Mouse (Mus musculus) heart, postnatal 0 days (tissue): ENCODE measurements around the gene Pla2g2c. TPM values are rescaled to one million over a fixed set of nuclear protein-coding genes. Genes with fewer than 3 reads are reported as not detected.
A peak's percentile ranks its signal among the peaks of the same experiment; 100 is the strongest.

Source experiments
- ATAC-seq: fragments of 200-750 bp; cut with Nextera tagmentation; 2 replicates; pipeline ENCODE4 v1.8.0; 2017; ENCODE audit warnings: low read depth, moderate number of reproducible peaks, moderate library complexity; ENCODE audit not compliant: insufficient read depth
- DNase-seq: peaks from one replicate; pipeline ENCODE4 v3.0.0-alpha.2; 2016; ENCODE audit warnings: low spot score
- H3K27ac ChIP-seq: fragments of 300-500 bp; sonication (generic); 2 replicates; pipeline ENCODE4 v1.5.1; 2014; ENCODE audit warnings: low read depth, mild to moderate bottlenecking
- H3K27me3 ChIP-seq: fragments of 300-500 bp; sonication (generic); 2 replicates; pipeline ENCODE4 v1.6.1; 2014; ENCODE audit warnings: low read length, mixed read lengths; ENCODE audit not compliant: control insufficient read depth, insufficient read depth
- H3K36me3 ChIP-seq: fragments of 300-500 bp; sonication (generic); replicated peaks from 2 replicates; pipeline ENCODE4 v1.6.1; 2014; ENCODE audit warnings: low read length, mixed read lengths; ENCODE audit not compliant: control insufficient read depth, insufficient read depth
- H3K4me1 ChIP-seq: fragments of 300-500 bp; sonication (generic); 2 replicates; pipeline ENCODE4 v1.6.1; 2014; ENCODE audit warnings: antibody characterized with exemption; ENCODE audit not compliant: control insufficient read depth, insufficient read depth
- H3K4me2 ChIP-seq: fragments of 300-500 bp; sonication (generic); 2 replicates; pipeline ENCODE4 v1.6.1; 2014; ENCODE audit warnings: low read depth, mild to moderate bottlenecking, low read length, moderate library complexity
- H3K4me3 ChIP-seq: fragments of 300-500 bp; sonication (generic); 2 replicates; pipeline ENCODE4 v1.5.1; 2014; ENCODE audit warnings: low read depth, low read length
- H3K9ac ChIP-seq: fragments of 300-500 bp; sonication (generic); replicated peaks from 2 replicates; pipeline ENCODE4 v1.6.1; 2014; ENCODE audit warnings: low read depth, low read length, mixed read lengths
- H3K9me3 ChIP-seq: fragments of 300-500 bp; sonication (generic); replicated peaks from 2 replicates; pipeline ENCODE4 v1.6.1; 2016; ENCODE audit warnings: low read length; ENCODE audit not compliant: control insufficient read depth
- CTCF ChIP-seq: IDR thresholded peaks from 2 replicates; pipeline ENCODE4 v1.5.1; 2016; ENCODE audit warnings: antibody characterized with exemption, control low read depth, low read depth
- EP300 ChIP-seq: IDR thresholded peaks from 2 replicates; pipeline ENCODE4 v1.6.1; 2016; ENCODE audit warnings: antibody characterized with exemption, low read depth
- WGBS: fragments of 180-500 bp; shearing (Covaris S2); extraction: QIAGEN DNeasy Blood & Tissue Kit; methylation state at CpG from one replicate; pipeline ENCODE4 v1.1.7; 2014; 5-methylcytosine and 5-hydroxymethylcytosine counted together
- polyA plus RNA-seq: library from polyadenylated mRNA; unstranded; fragments of >200 nt; fragmentation: Nextera tagmentation; extraction: Ambion mirVana; gene quantifications from 2 replicates; pipeline ENCODE4 v1.2.1, GENCODE M21; 2015
- total RNA-seq: library from RNA; depleted of rRNA; stranded (reverse); fragments of >200 nt; gene quantifications from 2 replicates; pipeline ENCODE4 v1.2.3, GENCODE M21; 2014; ENCODE audit warnings: low replicate concordance

Gene Pla2g2c
- total and polyA plus RNA-seq, 2 experiments from 2014 or later = 0.27 TPM; not detected in 1

DNA sequence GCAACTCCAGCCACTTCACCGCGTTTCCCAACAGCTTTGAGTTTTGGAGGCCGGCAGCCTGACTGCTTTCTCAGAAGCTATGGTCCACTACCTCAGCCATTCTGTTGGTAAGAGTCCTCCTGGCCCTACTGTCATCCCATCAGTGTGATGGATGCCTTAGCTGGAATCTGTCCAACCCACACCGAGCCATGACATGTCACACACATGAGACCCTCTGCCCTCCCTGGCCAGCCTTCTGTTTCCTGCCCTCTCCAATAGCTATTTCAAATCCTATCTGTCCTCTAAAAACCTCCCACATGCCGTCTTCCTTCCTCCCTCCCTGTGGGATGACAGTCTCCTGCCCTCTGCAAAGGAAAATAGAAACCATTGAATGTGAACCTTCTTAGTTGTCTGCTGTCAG is 1.2 kb downstream of the Pla2g2c start:
- Histone ChIP-seq H3K36me3 (no peaks in the 10 kb centered on the region), H3K4me3 (no peak overlapping the region), H3K4me2 (no peak overlapping the region), H3K4me1 (peaks cover 28% of the 10 kb centered on the region), H3K27ac (peak overlapping the region; percentile 57), H3K9me3 (no peaks in the 10 kb centered on the region), H3K27me3 (peaks cover 7% of the 10 kb centered on the region; the same call in 1 of the 2 replicates), H3K9ac (no peak overlapping the region)
- WGBS = 64% methylated on average over 5 of the region's 5 CpGs
- TF ChIP-seq CTCF (no peak), EP300 (no peak)
- ATAC-seq = no peak
- no peak for DNase-seq

DNA sequence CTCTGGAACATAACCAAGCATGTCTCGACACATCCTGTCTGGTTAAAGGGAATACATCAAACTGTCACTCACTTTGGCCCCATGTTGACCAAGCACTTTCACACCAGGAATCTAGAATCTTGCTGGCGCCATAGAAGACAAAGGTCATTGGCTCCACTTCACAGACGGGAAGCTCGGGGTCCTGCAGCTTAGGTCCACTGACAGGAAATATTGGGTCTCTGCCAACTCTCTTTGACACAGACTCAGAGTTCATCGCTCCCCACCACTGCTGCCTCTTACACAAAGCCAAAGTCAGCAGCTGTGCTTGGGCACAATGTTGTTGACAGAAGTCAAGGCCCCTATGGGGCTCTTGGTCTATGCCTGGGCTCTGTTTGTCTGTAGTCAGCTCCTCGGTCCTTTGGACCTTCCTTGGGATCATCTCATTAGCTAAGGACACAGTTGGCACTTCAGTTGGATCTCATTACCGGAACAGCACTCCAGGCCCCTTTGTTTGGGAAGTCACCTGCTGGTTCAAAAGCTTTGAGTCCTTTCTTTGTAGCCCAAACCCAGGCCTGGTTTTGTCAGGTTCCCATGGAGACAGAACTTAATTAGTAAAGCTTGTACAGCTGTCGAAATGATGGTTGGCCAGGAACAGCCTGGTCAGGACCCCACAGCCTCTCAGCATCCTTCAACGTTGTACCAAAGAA is 4.6 kb downstream of the Pla2g2c start:
- DNase-seq = peak; percentile 6
- no peak for TF ChIP-seq CTCF
- no peak for TF ChIP-seq EP300
- no peak overlapping the region for H3K27ac ChIP-seq
- no peak for ATAC-seq
- WGBS = 34% methylated on average over 9 of the region's 9 CpGs
- H3K27me3 ChIP-seq = peaks cover 9% of the 10 kb centered on the region; the same call in 1 of the 2 replicates
- no peak overlapping the region for H3K4me3 ChIP-seq
- peaks cover 15% of the 10 kb centered on the region for H3K4me1 ChIP-seq
- H3K4me2 ChIP-seq = no peak overlapping the region
- no peaks in the 10 kb centered on the region for H3K9me3 ChIP-seq
- no peak overlapping the region for H3K9ac ChIP-seq
- no peaks in the 10 kb centered on the region for H3K36me3 ChIP-seq

DNA sequence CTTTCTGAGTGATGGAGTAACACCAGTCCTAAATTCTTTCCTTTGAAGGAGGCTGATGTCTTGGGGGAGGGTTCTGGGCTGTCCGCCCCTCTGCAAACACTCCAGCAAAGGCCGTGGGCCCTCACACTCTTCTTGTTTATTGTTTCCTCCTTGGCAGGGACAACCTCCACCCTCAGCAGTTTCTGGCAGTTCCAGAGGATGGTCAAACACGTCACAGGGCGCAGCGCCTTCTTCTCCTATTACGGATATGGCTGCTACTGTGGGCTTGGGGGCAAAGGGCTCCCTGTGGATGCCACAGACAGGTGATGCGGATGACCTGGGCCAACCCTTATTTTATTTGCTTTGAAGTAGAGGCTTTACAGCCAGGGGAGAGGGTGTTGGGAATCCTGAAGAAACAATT is 9.5 kb downstream of the Pla2g2c start:
- Histone ChIP-seq H3K9ac (no peak overlapping the region), H3K9me3 (no peaks in the 10 kb centered on the region), H3K27ac (no peak overlapping the region), H3K4me2 (no peak overlapping the region), H3K36me3 (no peaks in the 10 kb centered on the region), H3K4me1 (no peaks in the 10 kb centered on the region), H3K27me3 (peaks cover 9% of the 10 kb centered on the region; the same call in 1 of the 2 replicates), H3K4me3 (no peak overlapping the region)
- TF ChIP-seq CTCF = no peak
- no peak for TF ChIP-seq EP300
- WGBS = 71% methylated on average over 7 of the region's 7 CpGs
- no peak for DNase-seq
- no peak for ATAC-seq

DNA sequence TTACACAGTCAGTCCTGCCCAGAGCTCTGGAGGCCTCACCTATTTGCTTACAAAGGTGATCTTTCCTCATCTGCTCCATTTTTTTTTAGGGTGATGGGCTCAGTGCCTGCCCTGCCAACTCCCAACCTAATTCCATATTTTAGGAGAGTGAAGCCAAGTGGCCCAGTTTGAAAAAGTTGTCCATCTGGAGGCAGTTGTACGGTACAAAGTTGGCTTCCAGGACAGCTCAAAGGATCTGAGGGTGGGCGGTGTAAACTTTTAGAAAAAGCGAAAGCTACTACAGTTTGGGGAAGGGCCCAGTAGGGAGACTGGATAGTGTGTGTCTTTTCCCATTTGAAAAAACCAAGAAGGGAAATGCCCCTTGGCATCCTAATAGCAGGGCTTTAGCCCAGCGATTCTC is 10.3 kb downstream of the Pla2g2c start:
- TF ChIP-seq CTCF = no peak
- TF ChIP-seq EP300 = no peak
- ATAC-seq (no peak), DNase-seq (no peak)
- H3K4me2 ChIP-seq = no peak overlapping the region
- 91% methylated on average over 4 of the region's 4 CpGs for WGBS
- no peaks in the 10 kb centered on the region for H3K4me1 ChIP-seq
- no peak overlapping the region for H3K27ac ChIP-seq
- peaks cover 9% of the 10 kb centered on the region; the same call in 1 of the 2 replicates for H3K27me3 ChIP-seq
- H3K36me3 ChIP-seq = no peaks in the 10 kb centered on the region
- H3K9ac ChIP-seq = no peak overlapping the region
- no peak overlapping the region for H3K4me3 ChIP-seq
- H3K9me3 ChIP-seq = no peaks in the 10 kb centered on the region

DNA sequence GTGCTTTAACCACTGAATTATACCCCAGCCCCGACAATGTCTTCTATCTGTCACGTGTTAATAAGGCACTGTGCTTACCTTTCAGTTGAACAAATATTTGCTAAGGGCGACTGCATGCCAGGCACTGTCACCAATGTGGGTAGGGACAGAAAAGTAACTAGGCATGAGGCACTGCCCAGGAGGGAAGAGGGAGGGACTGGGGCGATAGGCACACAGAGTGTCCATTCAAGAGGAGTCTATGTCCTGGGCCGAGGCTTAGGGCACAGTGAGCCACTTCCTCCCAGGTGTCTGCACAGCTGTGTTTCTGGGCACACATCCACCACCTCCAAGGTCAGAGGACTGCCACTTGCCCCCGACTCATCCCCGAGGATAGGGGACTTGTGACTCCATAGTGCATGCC is 12.4 kb downstream of the Pla2g2c start, which contains the start of gene Ubxn10:
TSS of gene Ubxn10 (minus strand) at position 137 of the 400 bp plus-strand sequence.
- H3K4me1 ChIP-seq = no peaks in the 10 kb centered on the region
- no peak within 1 kb of the TSS for H3K4me2 ChIP-seq
- 0 out of 2 replicates have a peak, but pooled peaks cover 5% of the 10 kb centered on the region for H3K27me3 ChIP-seq
- no peak within 1 kb of the TSS for H3K9ac ChIP-seq
- H3K4me3 ChIP-seq = no peak within 1 kb of the TSS
- ATAC-seq (no peak), DNase-seq (no peak)
- H3K9me3 ChIP-seq = no peaks in the 10 kb centered on the region
- H3K27ac ChIP-seq = no peak within 1 kb of the TSS
- no peaks in the 10 kb centered on the region for H3K36me3 ChIP-seq
- TF ChIP-seq EP300 = no peak
- TF ChIP-seq CTCF = no peak
- WGBS = 59% methylated on average over 7 of the region's 7 CpGs
